Mouse (Mus musculus) heart, adult 11 months (tissue): Measurements from ENCODE around the gene Map1lc3a.
A peak's percentile ranks its signal among the peaks of the same experiment; 100 is the strongest.

Source experiments
- DNase-seq: peaks from one replicate; pipeline ENCODE4 v3.0.0; 2022

Map1lc3a gene

DNA sequence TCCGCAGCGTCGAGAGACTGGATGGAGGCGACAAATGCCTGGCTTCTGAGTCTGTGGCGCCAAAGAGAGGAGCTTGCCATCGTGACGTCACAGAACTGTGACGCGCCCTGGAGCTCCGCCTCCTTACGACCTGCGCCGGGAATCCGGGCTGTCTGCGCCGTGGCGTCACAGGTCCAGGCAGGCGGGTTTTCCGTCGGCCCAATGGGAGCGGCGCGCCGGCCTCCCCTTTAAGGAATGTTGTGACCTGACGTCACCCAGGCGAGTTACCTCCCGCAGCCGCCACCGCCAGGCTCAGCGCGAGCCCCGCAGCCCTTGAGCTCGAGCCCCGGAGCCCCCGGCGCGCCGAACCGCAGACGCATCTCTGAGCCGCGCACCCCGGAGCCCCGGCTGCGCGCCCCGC is at the start of gene Map1lc3a:
Gene Map1lc3a, plus strand, starts transcription at position 103 of the 400 bp plus-strand sequence.
- peak; percentile 99 for DNase-seq

DNA sequence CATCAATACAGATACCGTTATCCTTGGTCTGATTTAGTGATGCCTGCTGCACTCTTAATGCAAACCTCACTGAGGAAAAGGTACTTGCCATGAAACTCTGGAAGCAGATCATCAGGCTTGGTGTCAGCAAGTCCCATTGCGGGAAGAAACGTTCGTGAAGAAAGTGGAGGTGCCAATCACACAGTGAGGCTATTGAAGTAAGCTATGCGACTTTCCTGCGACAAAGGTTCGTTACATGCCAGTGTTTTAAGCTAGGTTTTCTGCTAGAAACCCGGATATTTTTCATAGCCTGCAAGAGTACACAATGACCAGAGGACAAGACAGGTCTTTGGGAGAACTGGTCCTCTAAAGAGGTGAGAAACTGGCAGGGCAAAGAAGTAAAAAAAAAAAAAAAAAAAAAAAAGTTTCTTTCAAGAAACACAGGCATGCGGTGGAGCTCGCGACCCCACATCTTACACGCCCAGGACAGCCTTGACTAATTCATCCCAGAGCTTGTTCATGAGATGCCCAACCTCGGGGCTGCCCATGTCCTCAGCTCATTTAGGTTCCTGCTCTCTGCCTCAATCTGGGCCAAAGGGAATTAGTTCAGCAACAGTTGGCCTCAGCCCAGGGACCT is 40.2 kb upstream of the Map1lc3a start:
- peak; percentile 79 for DNase-seq

DNA sequence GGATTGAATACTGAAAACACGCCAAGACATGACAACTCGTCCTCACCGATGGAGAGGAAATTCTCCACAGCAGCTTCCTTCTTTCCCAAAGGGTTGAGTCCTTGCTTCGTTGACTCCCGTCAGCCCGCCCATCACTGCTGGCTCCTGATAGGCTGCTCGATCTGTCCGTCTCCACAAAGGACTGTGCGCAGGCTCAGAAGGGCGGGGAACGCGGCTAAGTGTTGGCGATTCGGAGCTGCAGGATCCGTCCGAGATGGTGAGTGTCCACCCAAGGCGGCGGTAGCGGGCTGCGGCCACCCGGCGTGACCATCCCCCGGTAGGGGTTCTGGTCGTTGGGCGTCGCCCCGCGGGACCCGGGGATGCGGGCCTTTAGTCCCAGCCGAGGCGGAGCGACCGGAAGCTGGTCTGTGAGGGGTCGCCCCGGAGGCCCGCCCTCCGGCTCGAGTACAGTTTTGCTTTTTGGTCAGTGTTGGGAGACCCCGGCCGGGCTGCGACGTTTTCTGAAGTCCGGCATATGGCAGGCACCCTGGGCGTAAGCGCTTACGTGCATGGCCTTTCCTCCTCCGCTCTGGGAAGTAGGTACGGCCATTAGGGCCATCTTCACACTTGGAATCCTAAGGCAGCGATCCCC is 39.6 kb upstream of the Map1lc3a start, which contains the start of gene Dynlrb1:
Gene Dynlrb1, plus strand, starts transcription at position 172 of the 631 bp plus-strand sequence.
- DNase-seq = peak; percentile 100

DNA sequence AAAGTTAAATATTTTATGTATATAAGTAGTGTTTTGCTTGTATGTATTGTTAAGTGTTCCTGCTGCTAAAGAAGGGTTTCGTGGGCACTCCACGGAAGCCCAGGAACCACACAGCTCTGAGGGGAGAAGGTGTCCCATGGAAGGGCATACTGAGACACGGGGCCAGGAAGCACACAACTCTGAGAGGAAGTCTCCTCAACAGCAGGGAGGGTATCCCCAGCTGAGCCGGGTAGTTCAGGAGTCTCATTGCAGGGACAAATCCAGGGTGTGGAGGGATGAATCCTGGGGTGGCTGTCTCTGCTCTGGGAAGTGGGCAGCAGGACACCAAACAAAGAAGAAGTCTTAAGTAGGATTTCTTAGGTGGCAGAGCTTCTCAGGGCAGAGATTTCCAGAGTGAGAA is 38.8 kb upstream of the Map1lc3a start:
- peak; percentile 90 for DNase-seq

DNA sequence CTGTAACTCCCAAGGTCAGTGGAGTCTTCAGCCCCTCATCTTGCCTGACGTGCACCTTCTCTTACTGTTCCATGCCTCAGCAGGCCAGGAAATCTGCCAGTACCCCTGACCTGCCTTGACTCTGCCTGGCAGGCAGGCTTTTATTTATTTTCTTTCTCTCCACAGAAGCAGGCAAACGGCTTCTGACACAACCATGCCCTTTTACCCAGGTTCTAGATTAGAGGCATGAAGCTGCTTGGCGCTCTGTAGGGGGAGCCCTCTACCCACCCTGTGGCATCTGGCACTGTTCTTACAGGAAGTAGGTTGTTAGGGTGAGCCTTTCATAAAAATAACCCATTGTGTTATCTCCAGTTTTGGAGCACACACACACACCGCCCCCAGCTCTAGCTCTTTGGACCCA is 35.2 kb upstream of the Map1lc3a start:
- DNase-seq = peak; percentile 93

DNA sequence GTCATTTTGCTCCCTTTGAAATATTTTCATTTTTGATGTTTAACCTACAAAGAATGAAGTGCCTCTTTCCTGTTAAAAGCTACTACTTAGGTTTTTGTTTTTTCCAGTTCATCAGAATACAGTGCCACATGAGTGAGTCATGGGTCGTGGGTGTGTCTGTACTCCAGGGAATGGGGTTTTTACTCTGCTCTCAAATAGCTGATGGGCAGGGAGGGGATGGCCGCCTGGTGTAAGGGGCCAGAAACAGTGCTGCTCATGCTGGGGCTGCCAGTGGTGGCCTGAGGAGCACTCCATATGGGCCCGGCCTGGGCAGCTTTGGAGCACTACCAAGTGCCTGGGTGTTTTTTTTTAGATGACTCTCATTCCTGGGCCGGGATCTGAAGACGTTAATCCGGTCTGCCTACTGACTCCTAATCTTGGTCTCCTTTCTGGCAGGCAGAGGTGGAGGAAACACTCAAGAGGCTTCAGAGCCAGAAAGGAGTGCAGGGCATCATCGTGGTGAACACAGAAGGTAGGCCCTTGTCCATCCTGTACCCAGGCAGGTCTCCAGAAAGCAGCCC is 33.7 kb upstream of the Map1lc3a start:
- peak; percentile 95 for DNase-seq

DNA sequence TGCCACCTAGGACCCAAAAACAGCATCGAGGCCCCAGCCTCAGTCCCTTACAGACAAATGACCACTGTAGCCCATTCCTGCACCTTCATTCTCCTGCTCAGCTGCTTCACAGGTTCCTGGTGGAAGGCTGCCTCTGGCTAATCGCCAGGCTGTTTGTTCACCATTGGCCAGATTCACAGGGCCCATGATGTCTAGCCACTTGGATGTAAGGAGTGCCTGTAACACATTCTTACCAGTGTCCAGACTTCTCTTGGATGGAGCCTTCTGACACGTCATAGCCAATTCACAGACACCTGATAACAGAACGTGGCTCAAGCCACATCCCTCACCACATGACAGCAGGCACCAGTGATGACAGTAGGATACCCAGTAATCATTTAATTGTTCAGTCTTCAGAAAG is 29.9 kb upstream of the Map1lc3a start:
- peak; percentile 91 for DNase-seq

DNA sequence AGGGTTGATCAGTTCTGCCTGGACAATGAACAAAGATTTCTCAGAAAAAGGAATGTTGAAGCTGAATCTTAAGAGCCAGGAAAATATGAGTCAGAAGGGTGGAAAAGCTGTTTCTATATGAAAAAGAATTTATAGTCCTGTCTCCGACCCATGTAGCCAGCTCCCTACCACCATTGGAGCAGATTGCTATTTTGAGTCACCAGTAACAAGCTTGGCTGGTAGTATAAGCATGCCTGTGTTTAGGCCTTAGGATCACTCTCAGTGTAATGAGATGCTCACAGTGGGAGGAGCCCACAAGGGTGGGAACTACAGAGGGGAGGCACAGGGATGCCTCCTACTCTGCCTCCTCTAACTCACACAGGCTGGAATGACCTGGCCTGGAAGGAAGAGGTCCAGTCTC is 27.9 kb upstream of the Map1lc3a start:
- peak; percentile 55 for DNase-seq

DNA sequence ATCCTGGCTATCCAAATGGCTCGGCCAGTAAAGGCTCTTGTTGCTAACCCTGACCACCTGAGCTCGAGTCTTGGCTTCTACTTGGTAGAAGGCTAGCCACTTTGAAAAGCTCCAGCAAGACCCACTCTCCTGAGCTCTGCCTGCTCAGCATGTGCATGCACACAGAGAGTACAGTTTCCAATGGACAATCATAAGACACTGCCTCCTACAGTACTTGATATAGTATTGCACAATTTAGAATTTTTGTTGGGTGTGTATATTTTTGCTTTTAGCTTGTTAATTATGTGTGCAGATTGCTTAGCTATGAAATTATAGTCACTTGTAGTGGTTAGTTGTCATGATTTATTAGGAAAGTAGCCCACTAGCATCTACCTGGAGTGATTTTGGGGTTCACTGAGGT is 27.4 kb upstream of the Map1lc3a start:
- peak; percentile 46 for DNase-seq

DNA sequence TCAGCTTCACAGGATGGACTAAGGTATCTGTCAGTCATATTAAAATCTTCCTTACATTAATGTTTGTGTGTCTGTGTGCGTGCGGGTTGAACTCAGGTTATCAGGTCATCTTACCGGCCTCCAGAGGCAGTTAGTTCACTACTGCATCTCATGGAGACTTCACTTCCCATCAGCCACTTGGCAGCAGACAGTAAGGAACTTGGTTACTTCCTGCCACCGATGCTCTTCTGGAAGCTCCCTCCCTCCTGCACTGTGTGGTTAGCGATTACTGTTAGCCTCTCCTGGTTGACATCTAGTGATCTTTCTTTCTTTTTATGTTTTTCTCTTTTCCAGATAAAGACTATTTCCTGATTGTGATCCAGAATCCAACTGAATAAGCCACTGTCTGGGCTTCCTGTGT is 26.5 kb upstream of the Map1lc3a start:
- DNase-seq = peak; percentile 74

DNA sequence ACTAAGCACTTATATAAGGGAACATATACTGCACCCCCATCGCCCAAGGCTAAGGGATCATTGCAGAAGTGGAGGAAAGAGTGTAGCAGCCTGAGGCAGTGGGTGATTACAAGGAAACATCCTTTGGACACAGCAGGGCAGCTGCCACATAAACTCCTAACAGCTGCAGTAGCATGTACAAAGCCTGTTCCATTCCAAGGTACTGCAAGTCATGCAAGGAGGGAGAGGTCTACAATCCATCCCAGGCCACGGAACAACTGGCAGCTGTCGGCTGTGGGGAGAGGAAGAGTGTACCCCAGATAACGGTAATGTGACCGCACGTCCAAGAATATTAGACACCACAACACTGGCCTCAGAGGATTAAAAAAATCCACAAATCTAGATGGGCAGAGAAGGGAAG is 10.6 kb upstream of the Map1lc3a start:
- peak; percentile 70 for DNase-seq

DNA sequence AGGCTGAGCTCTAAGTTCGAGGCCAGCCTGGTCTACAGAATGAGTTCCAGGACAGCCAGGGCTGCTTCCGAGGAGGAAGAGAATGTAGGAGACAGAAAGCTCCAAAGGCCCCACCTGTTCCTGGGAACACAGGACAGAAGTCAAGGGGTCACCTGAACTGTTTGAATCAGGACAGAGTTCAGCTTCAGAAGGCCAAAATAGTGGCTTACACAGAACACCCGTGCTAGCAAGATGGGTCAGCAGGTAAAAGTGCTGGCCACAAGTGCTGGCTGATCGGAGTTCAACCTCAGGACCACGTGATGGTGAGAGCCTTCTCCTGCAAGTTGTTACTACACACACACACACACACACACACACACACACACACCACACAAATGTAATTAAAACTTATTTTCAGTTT is 9.2 kb upstream of the Map1lc3a start:
- DNase-seq = peak; percentile 80

DNA sequence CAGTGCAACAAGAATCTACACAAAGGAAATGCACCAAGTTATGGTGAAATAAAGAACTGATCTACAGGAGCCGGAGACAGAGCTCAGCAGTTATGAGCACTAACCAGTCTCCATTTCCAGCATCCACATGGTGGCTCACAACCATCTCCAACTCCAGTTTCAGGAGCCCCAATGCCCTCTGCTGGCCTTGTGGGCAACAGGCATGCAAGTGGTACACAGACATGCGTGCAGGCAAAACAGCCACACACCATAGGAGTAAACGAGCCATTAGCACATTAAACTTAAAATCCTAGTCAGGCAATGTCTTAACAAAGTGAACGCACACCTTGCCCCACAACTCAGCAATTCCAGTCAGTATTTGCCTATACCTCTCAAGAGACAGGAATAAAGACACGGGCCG is 4.1 kb upstream of the Map1lc3a start:
- DNase-seq = peak; percentile 82

DNA sequence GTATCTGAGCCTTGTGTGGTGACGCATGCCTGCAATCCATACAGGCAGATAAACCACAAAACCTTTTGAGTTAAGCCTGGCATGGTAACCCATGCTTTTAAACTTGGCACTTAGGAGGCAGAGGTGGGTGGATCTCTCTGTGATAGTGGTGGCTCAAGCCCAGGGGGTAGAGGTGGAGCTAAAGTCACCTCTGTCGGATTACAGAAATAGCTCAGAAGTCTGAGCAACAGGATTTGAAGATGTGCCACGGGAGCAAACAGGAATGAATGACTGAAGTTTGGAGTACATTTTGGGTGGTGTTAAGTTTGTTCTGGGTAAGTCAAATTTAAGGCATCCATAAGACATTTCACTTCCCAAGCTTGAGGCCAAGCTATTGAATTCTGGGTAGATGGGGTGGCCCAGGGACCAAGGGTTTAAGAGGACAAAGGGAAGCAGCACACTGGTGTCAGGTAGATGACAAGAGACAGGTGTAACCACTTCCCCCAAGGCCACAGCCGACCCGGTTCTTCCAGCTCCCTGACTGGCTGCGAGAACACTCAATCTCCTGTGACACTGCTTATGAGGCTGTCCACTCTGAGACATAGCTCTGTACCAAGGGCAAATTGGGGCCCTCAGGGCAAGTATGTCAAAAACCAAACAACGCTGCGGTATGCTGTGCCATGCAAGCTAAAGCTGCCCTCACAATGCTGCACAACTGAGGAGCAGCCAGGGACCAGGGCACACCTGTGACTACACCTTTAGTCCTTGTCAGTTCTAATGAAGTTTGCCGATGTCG is 3.5 kb upstream of the Map1lc3a start:
- DNase-seq = peak; percentile 87

DNA sequence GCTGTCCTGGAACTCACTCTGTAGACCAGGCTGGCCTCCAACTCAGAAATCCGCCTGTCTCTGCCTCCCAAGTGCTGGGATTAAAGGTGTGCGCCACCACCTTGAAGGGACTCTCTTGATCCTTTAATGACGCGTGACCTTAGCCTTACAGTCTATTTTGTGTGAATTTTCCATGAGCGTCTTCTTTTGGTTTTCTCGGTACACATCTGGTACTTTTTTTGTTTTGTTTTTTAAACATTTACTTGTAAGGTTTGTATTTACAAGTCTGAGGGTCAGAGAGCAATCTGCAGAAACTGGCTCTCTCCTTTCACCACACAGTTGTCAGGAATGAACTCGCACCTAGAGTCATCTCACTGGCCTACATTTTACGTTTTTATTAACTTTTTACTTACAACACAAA is 2.5 kb upstream of the Map1lc3a start:
- peak; percentile 17 for DNase-seq

DNA sequence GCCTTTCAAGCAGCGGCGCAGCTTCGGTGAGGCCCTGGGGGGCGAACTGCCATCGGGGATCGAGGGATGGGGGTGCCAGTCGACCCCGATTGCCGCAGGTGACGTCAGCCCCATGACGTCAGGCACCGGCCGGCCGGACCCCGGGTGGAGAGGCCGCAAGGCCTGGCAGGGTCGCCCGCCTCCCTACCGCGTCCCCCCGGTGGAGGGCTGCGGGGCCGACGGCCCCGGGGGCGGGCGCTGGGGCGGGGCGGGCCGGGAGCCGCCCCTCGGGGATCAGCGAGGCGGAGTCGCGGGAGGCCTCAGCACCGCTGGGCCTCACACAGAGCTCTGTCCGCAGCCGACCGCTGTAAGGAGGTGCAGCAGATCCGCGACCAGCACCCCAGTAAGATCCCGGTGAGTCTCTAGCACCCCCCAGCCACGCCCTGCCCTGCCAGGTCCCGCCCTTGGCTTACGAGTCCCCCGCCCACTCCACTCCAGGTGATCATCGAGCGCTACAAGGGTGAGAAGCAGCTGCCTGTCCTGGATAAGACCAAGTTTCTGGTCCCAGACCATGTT is 601 bp downstream of the Map1lc3a start:
- DNase-seq = peak; percentile 99

DNA sequence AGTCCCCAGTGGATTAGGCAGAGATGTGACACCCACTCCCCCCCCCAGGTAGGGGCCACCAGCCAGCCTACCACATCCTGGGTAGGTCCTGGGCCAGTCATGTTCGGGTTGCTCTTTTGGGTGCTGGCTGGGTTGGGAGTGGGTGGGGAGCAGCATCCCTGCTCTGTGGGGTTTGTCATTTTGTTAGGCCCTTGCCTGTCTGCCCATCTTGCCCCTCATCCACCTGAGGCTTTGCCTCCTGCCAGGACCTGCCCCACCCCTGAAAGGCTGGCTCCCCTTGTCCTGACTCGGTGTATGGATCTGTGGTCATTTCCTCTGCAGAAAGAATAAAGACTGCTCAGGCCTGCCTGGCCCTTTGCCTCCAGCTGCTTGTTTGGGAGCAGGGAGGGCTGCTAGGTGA is 1.6 kb downstream of the Map1lc3a start:
- DNase-seq = peak; percentile 94

DNA sequence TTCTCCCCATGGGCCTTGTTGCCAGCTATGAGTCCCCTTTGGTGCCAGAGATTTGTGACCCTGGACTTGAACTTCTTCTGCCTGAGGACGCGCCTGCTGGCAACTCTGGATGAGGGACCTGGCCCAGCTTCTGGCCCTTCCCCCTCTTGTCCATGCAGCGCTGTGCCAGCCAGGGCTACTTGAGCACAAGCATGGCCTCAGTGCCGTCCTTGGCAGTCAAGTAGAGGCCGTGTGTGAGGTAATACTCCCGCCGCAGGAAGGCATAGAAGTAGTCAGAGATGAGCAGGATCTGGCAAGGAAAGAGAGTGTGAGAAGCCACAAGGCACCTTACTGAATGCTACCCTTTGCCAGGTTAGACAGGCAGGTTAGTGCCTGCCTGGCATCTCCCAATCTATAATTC is 2.3 kb downstream of the Map1lc3a start:
- DNase-seq = peak; percentile 97

DNA sequence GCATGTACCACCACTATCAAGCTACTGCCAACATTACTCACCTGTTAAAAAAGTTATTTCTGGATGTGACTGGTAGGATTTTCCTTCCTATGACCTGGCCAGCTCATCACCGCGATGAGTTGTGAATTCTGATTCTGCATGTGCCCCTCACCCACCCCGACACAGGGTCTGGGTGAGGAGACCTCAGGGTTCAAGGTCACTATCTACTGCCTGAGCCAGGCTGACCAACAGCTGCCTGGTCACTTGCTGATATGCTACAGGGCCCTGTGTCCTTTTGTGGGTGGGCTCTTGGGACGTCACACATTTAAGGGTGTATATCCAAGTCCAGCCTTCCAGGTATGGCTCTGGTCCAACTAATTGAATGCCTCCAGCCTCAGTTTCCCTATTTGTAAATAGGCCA is 3.1 kb downstream of the Map1lc3a start:
- peak; percentile 88 for DNase-seq

DNA sequence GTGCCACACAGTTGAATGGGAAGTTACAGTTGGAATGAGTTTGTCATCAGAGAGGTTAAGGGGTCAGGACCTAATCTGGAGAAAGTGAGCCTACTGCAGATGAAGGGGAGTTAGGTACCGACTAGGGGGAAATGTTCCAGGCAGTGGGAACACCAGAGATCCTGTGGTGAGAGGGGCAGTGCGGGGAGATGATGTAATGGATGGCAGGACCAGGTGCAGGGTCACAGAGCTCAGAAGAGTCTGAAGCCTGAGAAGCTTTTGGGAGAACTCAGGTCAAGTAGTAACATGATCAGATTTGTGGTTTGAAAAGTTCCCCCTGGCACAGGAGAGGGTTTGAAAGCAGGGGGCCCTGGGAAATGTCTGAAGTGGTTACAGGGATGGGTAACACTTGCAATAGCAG is 4.0 kb downstream of the Map1lc3a start:
- peak; percentile 79 for DNase-seq

DNA sequence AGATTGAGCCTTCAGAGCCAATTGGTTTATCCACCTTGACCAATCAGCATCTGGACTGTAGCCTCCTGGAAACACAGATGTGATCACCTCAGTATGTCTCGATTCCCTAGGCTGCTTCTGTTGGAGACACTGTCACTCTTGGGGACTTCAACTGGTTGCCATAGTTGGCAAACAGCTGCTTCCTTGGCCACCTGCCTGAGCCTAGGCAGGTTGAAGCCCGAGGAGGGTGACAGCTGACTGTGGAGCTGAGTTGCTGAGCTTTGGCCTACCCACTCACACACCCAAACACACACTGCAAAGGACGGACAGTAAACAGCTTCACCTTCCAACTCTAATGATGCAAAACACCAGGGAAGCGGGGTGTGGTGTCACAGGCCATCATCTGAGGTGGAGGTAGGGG is 7.7 kb downstream of the Map1lc3a start:
- peak; percentile 96 for DNase-seq

DNA sequence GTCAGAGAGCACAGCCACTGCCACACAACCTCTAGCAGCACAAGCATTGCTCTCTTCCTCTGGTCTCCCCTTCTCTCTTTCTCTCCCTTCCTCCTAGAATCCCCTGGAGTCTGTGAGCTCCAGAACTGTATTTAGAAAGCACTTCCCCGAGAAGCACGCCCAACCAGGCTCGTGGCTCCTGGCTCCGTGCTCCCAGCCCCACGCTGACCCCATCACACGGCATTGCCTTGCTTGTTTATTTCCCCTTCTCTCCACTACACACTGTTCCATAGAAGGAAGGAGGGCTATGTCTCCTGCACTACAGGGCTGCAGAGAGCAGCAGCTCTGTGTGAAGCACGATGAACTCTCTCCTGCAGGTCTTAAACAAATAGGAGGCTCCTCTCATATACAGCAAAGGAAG is 8.6 kb downstream of the Map1lc3a start:
- DNase-seq = peak; percentile 96

DNA sequence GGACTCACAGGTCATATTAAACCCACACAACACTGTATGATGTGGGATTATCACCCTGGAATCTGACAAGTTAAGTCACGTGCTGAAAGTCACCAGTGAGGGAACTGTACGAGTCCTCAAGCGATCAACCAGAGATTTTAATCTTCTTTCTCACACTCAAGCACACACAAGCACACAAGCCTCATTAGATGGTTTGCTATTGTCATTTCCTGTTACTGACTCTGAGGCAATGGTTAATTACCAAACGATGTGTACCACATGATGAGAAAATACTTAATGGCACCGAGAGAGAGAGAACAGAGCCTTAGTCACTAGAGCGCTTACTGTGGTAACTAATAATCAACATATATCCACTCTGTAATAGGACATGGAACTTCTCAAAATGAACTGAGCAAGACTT is 9.6 kb downstream of the Map1lc3a start:
- no peak for DNase-seq
